Mouse (Mus musculus) megakaryocyte progenitor cell, adult 5-6 weeks (primary cell): ENCODE results near the gene Clptm1l. TPM values are rescaled to one million over a fixed set of nuclear protein-coding genes. Genes with fewer than 3 reads are reported as not detected.
A peak's percentile ranks its signal among the peaks of the same experiment; 100 is the strongest.

Source experiments
- ATAC-seq: replicated peaks from 2 replicates; pipeline ENCODE4 v1.8.0; 2016; ENCODE audit warnings: mild to moderate bottlenecking, moderate TSS enrichment, inconsistent platforms; ENCODE audit not compliant: poor library complexity
- total RNA-seq, 2 experiments: library from RNA; stranded (forward) in 1 of 2; stranded (reverse) in 1 of 2; fragments of 157-497, 149-512 nt in 1 of 2; fragments of 200-1000 nt in 1 of 2; gene quantifications; 2 replicates each; pipeline versions ENCODE4 v1.2.3 to v1.2.4; 2015 to 2017

Clptm1l gene
- total RNA-seq (2015) (222 and 226 TPM in 2 replicates), total RNA-seq (2017) (86.1 and 92.0 TPM in 2 replicates)

GRCm38 (mm10) chr13:73603522-73604155 lies at the start of gene Clptm1l:
Clptm1l (plus strand) TSS chr13:73604006.
- ATAC-seq = peak; percentile 95

GRCm38 (mm10) chr13:73564201-73564600 lies 39.6 kb upstream of the Clptm1l start:
- no peak for ATAC-seq

GRCm38 (mm10) chr13:73575051-73575450 lies 28.8 kb upstream of the Clptm1l start:
- ATAC-seq = peak; percentile 66

GRCm38 (mm10) chr13:73577277-73577676 lies 26.5 kb upstream of the Clptm1l start:
- ATAC-seq = no peak

GRCm38 (mm10) chr13:73591488-73591887 lies 12.3 kb upstream of the Clptm1l start:
- peak; percentile 92 for ATAC-seq

- peak; percentile 35; the same call in 1 of the 2 replicates for ATAC-seq
These were observed 11.3 kb upstream of the Clptm1l start for GRCm38 (mm10) chr13:73592546-73592945.

GRCm38 (mm10) chr13:73596276-73596675 lies 7.5 kb upstream of the Clptm1l start:
- peak; percentile 40 for ATAC-seq

- ATAC-seq = peak; percentile 57
These were observed 3.6 kb upstream of the Clptm1l start for GRCm38 (mm10) chr13:73600217-73600616.

GRCm38 (mm10) chr13:73603046-73603445 lies 760 bp upstream of the Clptm1l start:
- ATAC-seq = no peak

GRCm38 (mm10) chr13:73604156-73604957 lies 551 bp downstream of the Clptm1l start:
- ATAC-seq = peak; percentile 13; the same call in 1 of the 2 replicates

- no peak for ATAC-seq
These were observed 14.6 kb downstream of the Clptm1l start for GRCm38 (mm10) chr13:73618406-73618805.

GRCm38 (mm10) chr13:73620637-73621036 lies 16.8 kb downstream of the Clptm1l start:
- ATAC-seq = peak; percentile 57

- ATAC-seq = no peak
These were observed 22.6 kb downstream of the Clptm1l start for GRCm38 (mm10) chr13:73626410-73626744.

- peak; percentile 75 for ATAC-seq
These were observed 23.1 kb downstream of the Clptm1l start, which contains the start of gene Tert for GRCm38 (mm10) chr13:73626745-73627549. Tert (plus strand) TSS chr13:73626911.

- peak; percentile 69 for ATAC-seq
These were observed 24.8 kb downstream of the Clptm1l start for GRCm38 (mm10) chr13:73628586-73629113.

GRCm38 (mm10) chr13:73631837-73632236 lies 28.0 kb downstream of the Clptm1l start:
- ATAC-seq = no peak

- ATAC-seq = no peak
These were observed 34.0 kb downstream of the Clptm1l start for GRCm38 (mm10) chr13:73637826-73638225.

- ATAC-seq = no peak
These were observed 37.5 kb downstream of the Clptm1l start for GRCm38 (mm10) chr13:73641296-73641695.

- peak; percentile 99 for ATAC-seq
These were observed 42.7 kb downstream of the Clptm1l start for GRCm38 (mm10) chr13:73646397-73647087.

GRCm38 (mm10) chr13:73653266-73653665 lies 49.5 kb downstream of the Clptm1l start:
- no peak for ATAC-seq
